Mouse (Mus musculus) ovary, postnatal 10 days (tissue): ENCODE data around the gene Apoc1.
"Not testable (repeated sequence)": the region's sequence is repeated elsewhere in the genome, so short reads cannot be mapped to it uniquely, and the experiment has no call there.

Experiments used
- DNase-seq: peaks from one replicate; pipeline ENCODE4 v3.0.0; 2022; ENCODE audit warnings: low spot score

Apoc1 gene

DNA sequence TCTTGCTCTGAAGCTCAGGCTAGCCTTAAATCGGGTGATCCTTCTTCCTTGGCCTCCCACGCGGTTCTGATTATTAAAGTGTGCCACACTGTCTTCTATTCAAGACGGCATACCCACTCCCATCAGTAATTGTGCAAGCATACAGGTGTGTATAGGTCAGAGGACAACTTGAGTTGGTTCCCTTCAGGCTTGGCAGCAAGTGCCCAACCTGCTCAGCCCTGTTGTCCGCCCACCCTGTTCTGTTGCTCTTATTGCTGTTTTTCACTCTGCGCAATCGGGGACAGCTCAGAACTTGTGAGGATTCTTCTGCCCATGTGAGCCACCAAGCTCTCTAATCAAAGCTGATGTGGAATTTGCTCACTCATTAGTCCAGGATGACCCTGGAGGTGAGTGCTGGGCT, 12.8 kb upstream of the Apoc1 start:
- no peak for DNase-seq

DNA sequence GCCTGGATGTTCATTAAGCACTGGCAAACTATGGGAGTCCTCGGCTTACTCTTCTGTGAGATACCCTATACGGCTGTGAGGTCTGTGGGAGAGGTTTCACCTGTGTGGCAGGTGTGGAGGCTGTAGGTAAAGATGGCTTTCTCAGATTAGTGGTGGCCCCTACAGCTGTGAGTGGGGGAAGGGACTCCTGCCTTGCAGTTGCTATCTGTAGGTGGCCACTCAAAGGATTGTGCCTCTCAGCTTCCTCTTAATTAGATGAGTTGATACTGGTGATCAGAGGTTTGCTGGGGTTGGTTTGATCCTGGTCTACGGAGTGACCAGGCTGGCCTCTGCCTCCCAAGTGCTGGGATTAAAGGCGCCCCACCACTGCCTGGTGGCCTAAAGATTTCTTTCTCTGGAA, 12.0 kb upstream of the Apoc1 start:
- no peak for DNase-seq

GRCm38 (mm10) chr7:19702859-19703555, 10.5 kb upstream of the Apoc1 start:
- DNase-seq, result no peak

DNA sequence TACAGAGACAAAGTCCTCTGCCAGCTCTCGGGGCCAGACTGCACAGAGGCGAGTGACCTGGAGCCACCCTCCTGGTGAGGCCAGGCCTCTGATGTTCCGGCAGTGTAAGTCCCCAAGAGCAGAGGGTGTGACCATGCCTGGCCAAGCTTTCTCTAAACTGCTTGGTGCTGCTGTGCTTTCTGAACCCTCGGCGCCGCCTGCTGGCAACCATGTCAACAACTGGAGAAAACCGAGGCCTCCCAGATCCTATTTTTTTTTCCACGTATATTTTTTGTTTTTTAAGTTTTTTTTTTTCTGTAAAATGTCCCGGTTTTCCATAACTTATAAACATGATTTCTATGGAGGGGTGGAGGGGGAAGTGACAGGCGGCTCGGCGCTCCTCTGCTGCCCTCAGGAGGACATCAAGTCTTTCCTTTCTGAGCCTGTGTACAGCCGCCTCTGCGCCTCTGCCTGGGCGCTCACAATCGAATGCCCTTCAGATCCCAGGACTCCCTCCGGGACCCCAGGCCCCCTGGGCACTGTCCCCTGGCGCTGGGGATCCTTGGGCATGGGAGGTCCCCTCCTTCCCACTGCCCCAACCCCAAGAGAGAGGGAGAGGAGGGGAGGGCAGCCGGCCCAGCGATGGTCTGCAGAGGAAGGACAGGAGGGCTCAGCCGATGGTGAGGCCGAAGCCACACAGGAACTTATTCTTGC, 8.8 kb upstream of the Apoc1 start:
- DNase-seq, result no peak

DNA sequence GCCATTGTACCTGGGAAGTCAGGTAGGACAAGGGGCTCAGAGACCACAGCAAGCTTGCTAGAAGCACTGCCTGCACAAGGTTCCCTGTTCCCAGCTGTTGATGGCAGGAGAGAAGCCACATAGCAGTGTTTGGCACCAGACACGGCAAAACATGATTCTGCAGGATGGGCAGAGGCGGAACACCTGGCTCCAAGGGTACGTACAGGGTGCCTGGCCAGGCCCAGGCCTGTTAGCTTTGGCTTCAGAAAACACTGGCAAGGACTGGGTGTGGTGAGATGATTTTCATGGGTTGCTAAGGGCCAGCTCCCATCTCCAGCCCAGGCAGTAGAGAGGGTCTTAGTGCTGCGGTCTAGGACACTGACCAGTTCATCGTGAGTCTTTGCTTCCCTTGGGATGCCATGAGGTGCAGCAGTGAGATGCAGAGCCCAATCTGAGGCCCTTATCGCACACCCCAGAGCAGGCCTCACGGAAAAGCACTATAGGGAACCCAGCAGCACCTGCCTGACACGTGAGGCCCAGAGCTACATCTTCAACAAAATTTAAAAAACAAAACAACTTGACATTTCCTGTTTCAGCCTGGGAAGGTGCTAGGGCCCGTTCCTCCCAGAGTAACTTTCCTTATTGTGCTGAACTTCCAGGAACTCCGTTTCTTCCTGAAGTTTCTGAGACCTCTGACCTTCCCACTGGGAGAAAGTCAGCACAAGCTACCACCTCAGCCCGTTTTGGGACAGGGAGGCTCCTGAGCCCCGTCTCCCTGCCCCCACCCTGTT, 8.0 kb upstream of the Apoc1 start:
- DNase-seq, result no peak

GRCm38 (mm10) chr7:19699827-19700148, 7.3 kb upstream of the Apoc1 start:
- no peak for DNase-seq

GRCm38 (mm10) chr7:19698907-19699826, 6.7 kb upstream of the Apoc1 start, which contains the start of gene Apoe:
Gene Apoe, minus strand, starts transcription at chr7:19699188.
- no peak for DNase-seq

GRCm38 (mm10) chr7:19697949-19698906, 5.8 kb upstream of the Apoc1 start:
- no peak for DNase-seq

GRCm38 (mm10) chr7:19696336-19696873, 3.9 kb upstream of the Apoc1 start:
- no peak for DNase-seq

GRCm38 (mm10) chr7:19695881-19696280, 3.4 kb upstream of the Apoc1 start:
- no peak for DNase-seq

DNA sequence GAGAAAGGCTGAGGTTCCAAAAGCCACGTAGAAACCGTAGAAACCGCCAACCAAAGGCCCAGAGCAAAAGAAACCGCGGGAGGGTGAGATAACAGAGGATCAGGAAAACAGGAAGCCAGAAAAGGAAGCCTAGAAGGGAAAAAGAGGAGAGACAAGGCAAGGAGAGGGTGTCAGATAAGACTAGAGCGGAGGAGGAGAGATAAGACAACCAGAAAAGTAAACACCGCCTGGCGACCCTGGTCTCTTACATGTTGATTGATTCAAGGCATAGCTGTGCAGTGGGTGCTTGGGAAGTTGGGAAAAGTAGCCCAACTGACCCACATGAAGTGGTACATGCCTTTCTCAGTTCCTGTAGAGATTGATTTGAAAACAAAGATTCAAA, 2.7 kb upstream of the Apoc1 start:
- DNase-seq, result no peak

GRCm38 (mm10) chr7:19694336-19695212, 2.1 kb upstream of the Apoc1 start:
- no peak for DNase-seq

GRCm38 (mm10) chr7:19693421-19693820, 961 bp upstream of the Apoc1 start:
- DNase-seq, result no peak

- no peak for DNase-seq
Observed at GRCm38 (mm10) chr7:19691434-19691833, 1.0 kb downstream of the Apoc1 start.

- no peak for DNase-seq
Observed at GRCm38 (mm10) chr7:19690845-19691244, 1.6 kb downstream of the Apoc1 start.

DNA sequence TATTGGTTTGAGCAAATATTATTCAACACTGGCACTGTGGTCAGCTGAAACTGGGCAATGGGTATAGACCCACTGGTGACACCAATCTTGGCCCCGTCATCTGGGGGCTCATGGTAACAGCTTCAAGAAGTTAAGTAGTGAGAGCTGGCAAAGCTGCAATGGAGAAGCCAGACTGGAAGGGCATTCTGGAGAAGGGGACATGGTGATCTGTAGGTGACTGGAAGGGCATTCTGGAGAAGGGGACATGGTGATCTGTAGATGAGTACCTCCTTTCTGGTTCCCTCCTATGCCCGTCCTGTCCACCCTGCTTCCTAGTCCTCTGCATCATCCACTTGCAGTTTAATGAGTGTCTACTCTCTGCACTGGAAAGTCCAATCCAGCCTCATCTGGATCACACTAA, 3.8 kb downstream of the Apoc1 start:
- DNase-seq, result no peak

DNA sequence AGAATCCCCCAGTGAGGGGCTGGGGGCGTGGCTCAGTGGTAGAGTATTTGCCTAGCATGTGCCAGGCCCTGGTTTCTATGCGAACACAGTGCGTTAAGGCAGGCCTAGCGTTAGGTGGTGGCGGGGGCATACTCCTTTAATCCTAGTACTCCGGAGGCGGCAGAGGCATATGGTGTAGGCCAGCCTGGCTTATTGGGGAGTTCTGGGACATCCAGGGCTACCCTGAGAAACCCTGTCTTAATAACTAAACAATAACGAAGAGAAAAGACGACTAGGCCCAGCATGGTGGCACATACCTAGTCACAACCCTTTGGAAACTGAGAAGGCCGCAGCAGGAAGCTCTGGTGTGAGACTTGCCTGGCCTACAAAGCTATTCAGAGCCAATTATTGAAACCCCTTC, 4.4 kb downstream of the Apoc1 start:
- DNase-seq, result no peak

- DNase-seq, result not testable (repeated sequence)
Observed at GRCm38 (mm10) chr7:19686927-19687583, 5.4 kb downstream of the Apoc1 start.

DNA sequence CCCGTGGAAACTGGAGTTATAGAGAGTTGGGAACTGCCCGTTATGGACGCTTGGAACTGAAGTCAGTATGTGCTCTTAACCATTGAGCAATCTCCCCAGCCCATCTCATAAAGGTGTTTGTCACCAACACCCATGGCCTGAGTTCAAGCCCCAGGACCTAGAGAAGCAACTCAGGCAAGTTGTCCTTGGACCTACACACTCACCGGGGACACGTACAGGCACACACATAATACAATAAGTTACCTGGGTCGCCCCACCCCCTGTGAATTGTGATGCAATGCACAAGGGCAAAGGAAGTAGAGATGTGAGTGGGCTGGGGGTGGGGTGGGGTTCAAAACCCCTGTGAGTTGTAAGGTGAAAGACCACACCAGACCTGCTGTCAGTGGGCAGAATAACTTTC, 5.9 kb downstream of the Apoc1 start:
- DNase-seq, result no peak
